Mouse (Mus musculus): ENCODE data around the gene Gm9857.

The Gm9857 gene

DNA sequence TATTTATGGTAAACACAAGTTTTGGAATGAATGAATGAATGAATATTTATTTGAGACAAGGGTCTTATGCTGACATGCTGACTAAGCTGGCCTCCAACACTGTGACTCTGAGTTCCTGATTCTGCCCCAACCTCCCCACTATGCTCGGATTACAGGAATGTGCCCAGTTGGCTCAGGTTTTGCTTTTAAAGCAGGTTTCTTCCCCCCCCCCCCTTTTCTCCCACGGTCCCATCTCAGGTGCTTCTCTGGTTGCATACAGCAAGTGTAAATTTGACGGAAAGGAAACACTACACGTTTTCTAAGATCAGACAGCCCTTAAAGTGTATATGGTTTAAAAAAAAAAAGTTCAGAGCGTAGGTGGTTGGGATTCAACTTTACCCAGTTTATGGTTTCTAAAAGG, 672 bp downstream of the Gm9857 start, which contains the start of gene Henmt1:
TSS of gene Henmt1 (plus strand) at position 301 of the 400 bp plus-strand sequence.
- CTCF ChIA-PET = no interaction called here
- POLR2A ChIA-PET = interaction anchor here in 1 of 4 experiments (0.7 to 1.1 kb wide), 2 partner anchors 12 to 348 kb away, joined by 3 read pairs; partner anchors contain the start of gene Wdr47

DNA sequence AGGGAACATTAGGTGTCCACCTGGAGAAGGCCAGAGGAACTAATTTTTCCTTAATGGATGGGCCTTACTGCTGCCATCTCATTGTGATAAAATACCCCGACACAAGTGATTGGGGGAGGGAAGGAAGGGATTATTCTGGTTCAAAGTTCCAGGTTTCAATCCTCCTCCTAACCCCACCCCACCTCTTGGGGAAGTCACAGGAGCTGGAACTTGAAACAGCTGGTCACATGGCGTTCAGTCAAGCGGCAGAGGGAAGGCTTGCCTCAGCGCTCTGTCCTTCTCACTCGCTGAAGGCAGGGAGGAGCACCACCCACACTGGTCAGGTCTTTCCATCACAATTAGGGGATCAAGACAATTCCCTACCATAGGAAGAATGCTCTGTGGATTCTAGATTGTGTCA, 1.6 kb downstream of the Gm9857 start:
- ChIA-PET CTCF (no interaction called here), POLR2A (interaction anchor here in 3 of 4 experiments (0.7 to 1.1 kb wide), 3 partner anchors 11 to 99 kb away, joined by 3 to 4 read pairs (median 3); partner anchors contain the start of gene Stxbp3 (in 1 of the 3))

DNA sequence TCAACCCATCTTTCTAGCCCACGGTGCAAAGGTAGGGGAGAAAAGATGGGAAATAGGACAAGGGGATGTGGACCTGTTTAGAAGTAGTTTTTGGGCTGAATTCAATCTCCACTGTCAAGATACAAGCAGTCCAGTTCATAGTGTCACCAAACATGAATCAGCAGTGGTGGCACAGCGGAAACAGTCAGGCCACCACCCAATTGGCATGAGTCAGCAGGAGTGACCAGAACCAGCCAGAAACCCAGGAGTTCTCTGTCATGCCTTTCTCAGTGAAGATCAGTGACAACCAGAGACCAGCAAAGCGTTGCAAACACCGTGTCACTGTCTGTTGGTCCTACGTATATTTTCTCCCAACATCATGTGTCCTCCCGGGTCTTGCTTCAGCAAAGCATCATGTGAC, 6.7 kb downstream of the Gm9857 start:
- POLR2A ChIA-PET = no interaction called here
- CTCF ChIA-PET = no interaction called here

DNA sequence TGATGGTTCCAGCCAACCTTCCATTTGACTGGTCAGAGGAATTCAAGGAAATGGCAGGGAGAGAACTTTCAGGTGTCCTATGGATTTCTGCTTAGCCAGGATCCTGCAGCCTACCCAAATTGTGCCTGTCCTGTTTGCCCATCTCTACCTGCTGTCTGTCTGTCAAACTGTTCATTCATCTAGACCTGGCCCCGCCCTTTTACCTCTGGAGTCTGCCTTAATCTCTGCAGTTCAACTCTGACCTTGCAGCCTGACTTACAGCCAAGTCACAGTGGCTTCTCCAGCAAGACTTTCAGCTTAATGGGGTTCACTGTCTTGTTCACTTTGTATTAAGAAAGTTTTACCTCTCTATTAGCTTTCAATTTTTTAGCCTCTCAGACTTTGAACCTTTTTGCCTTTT, 13.9 kb downstream of the Gm9857 start:
- CTCF ChIA-PET = no interaction called here
- POLR2A ChIA-PET = interaction anchor here in 2 of 4 experiments (1.3 to 2.5 kb wide), 3 partner anchors 9 to 16 kb away, joined by 6 to 15 read pairs (median 9); partner anchors contain the start of gene Prpf38b (in 1 of the 2)

DNA sequence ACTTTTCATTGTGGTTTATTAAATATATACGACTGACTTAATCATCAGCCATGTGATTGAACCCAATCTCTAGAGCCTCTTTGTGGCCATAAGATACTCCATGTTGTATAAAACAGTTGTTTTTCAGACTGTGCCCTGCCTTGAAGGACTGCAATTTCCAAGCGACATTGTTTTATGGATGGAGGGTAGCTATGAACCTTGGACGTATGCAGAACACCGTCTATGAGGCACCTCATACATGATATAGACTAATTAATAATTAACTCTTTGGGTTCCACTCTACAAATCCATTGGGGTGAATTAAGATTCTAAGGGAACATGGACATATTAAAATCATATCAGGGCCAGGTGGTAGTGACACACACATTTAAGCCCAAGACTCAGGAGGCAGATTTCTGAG, 14.6 kb downstream of the Gm9857 start:
- ChIA-PET POLR2A (interaction anchor here in 2 of 4 experiments (0.5 to 1.2 kb wide), 2 partner anchors 12 to 19 kb away, joined by 3 read pairs; no protein-coding TSS in a partner anchor), CTCF (no interaction called here)

DNA sequence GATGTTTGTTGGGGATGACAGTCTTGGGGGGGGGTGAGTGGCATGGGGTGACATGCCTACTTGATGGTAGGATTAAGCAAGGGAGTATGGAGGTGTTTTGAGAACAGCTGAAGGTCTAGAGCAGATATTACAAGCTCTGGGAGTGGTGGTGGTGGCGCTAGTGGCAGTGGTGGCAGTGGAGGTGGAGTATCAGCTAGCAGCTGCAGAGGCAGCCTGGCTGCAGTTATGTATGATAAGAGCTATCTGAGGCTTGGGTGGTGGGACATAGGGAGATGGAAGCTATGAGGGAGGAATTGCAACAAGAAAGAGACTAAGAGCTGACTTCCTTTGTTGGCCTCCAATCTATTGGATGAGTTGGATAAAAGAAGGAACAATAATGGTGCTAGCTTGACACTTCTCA, 18.4 kb downstream of the Gm9857 start:
- CTCF ChIA-PET = interaction anchor here in 1 of 4 experiments (0.6 kb wide), 1 partner anchor 10 kb away, joined by 4 read pairs; no protein-coding TSS in a partner anchor
- POLR2A ChIA-PET = interaction anchor here in 3 of 4 experiments (0.7 to 4.3 kb wide), 3 partner anchors 10 to 109 kb away, joined by 3 to 17 read pairs (median 5); partner anchors contain the start of gene Prpf38b (in 1 of the 3)

DNA sequence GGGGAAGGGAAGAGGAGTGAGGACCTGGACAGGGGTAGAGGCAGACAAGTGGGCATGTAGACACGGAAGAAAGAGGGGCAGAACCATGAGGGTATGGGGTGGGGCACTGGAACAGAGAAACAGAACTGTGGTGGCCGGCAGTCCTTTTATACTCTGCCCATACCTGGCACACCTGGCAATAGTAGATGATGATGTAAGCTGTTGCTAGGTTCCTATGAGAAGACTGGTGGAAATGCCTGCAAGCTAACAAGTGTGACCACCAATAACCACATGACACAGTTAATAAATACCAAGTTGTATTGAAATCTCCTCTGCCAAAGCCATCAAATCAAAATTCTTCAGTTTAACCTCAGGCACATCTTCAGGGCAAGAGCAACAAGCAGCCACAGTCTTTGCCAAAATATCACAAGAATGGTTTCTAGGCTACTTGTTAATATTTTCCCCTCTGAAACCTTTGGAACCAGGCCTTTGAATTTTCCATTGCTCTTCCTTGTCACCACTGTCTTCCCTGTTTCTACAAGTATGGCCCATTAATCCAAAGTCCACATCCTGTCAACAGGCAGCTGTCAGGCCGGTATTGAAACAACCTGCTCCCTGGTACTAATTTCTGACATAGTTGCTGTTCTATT, 19.7 kb downstream of the Gm9857 start:
- CTCF ChIA-PET = no interaction called here
- POLR2A ChIA-PET = interaction anchor here in 2 of 4 experiments (0.8 to 4.3 kb wide), 2 partner anchors 9 kb away, joined by 3 to 17 read pairs; partner anchors contain the start of gene Prpf38b (in 2 of the 2)

DNA sequence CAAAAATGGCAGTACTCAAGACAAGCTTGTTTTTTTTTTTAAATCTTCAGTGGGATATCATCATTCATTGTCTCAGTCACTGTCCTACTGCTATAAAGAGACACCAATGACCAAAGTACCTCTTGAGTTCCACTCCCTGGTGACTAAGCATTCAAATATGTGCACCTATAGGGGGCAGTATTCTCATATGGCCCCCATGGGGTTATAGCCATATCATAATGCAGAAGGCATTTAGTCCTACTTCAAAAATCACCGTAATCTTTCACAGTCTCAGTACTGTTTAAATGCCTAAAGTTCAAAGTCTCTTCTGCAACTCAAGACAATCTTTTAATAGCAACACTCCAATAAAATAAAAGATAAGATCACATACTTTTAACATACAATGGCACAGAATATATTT, 21.4 kb downstream of the Gm9857 start:
- ChIA-PET POLR2A (interaction anchor here in 1 of 4 experiments (0.9 to 2.4 kb wide), 7 partner anchors 7 to 60 kb away, joined by 3 to 9 read pairs (median 6); partner anchors contain the start of gene Prpf38b), CTCF (interaction anchor here in 1 of 4 experiments (1.1 kb wide), 1 partner anchor 46 kb away, joined by 3 read pairs; no protein-coding TSS in a partner anchor)

DNA sequence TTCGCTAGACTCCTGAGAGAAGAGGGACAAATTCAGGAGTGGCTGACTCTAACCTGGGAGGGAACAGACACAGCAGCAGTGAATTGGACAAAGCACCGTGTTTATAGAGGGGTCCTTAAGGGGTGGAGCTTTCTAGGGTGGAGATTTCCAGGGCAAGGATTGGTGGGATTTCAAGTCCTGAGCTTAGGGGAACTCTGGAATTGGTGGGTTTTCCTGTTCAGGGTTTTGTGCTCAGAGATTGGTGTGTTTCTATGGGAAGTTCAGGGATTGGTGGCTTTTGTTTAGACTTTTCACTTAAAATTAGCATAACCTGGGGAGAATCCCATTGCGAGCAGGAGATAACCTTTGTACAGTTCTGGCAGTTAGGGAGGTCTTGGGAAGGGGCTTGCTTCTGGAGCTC, 22.3 kb downstream of the Gm9857 start:
- CTCF ChIA-PET = interaction anchor here in 2 of 4 experiments (0.6 to 1.1 kb wide), 2 partner anchors 46 to 147 kb away, joined by 3 read pairs; no protein-coding TSS in a partner anchor

DNA sequence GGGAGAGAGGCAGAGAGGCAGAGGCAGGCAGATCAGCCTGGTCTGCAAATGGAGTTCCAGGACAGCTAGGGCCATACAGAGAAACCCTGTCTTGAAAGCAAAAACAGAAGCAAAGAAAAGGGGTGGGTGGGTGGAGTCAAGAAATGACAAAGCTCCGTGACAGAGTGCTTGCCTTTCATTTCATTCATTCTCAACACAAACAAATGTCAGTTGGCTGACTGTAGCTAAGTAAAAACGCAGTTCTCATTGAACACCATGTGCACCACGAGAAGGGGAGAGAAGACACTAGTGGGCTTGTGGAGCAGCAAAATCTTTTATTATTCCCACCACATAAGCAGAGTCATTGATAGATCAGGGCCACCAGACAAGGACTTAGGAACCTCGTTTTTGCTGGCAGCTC, 23.4 kb downstream of the Gm9857 start:
- ChIA-PET CTCF (no interaction called here), POLR2A (interaction anchor here in 3 of 4 experiments (0.5 to 2.4 kb wide), 11 partner anchors 8 to 1398 kb away, joined by 3 to 9 read pairs (median 4); partner anchors contain the start of gene Fam102b (in 1 of the 3))

More for the DNA sequence above, 22.3 kb downstream of the Gm9857 start:
- POLR2A ChIA-PET = interaction anchor here in 2 of 4 experiments (0.5 to 2.4 kb wide), 8 partner anchors 9 to 78 kb away, joined by 3 to 9 read pairs (median 4); no protein-coding TSS in a partner anchor

DNA sequence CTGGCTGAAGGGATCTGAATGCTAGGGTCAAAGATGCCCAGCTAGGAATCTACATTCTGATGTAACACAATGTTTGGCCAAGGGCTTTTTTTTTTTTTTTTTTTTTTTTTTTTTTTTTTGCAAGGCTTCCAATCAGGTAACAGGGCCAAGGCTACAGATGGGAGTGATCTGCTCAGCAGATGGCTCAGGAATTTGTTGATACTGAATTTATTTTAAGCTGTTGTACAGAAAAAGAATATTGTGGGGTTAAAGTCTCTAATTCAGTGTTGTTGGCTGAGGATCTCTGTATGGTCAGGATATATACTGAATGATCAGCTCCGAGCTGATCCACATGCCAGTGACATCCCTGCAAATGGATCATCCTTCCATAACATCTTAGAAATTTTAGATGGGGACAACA, 24.2 kb downstream of the Gm9857 start:
- CTCF ChIA-PET = interaction anchor here in 3 of 4 experiments (0.6 to 0.7 kb wide), 3 partner anchors 67 to 846 kb away, joined by 3 to 4 read pairs (median 4); no protein-coding TSS in a partner anchor

DNA sequence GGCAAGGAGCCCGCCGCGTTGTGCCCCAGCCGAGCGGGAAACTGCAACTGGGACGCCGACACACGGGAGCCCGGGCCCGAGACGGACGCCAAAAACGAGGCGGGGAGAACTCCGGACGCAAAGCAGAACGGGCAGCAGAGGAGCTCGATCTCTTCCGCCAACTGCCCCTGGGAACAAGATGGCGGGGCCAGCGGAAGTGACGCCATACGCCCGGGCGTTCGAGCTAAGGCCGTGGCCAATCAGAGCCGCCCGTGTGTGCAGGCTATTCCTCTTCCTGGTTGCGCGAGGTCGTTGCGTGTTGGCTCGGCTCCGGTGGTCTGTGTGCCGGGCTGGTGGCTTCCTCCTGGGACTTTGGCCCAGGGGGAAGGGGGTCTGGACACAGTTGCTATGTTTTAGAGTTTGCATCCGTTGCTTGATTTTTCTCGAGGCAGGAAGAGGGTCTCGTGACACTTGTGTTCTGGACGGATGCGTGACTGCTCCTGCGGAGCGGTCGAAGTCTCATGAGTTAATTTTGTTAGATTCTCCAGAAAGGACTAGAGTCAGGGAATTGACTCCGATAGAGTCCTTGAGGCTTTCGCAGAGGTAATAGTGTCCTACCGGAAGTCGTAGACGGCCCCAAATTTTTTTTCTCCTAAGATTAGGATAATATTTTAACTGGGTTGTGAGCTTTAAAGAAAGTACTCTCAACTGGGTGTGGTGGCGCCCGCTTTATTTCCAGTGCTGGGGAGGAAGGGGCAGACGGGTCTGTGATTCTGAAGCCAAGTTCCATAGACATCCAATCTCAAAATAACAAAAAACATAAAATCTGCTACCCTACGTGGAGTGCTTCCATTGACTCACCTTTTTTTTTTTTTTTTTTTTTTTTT, 28.5 kb downstream of the Gm9857 start, which contains the start of gene Prpf38b:
TSS of gene Prpf38b (minus strand) at position 180 of the 866 bp plus-strand sequence.
- POLR2A ChIA-PET = interaction anchor here (0.6 to 3.8 kb wide), 63 partner anchors 8 to 766 kb away, joined by 3 to 22 read pairs (median 6); partner anchors contain the start of genes Sars (in 3 of the 4), Stxbp3 (in 3 of the 4), Fam102b (in 2 of the 4) and Fndc7 (in 2 of the 4)
- CTCF ChIA-PET = interaction anchor here in 3 of 4 experiments (0.6 to 1.6 kb wide), 9 partner anchors 12 to 422 kb away, joined by 3 to 7 read pairs (median 4); partner anchors contain the start of gene Stxbp3 (in 1 of the 3)

More for the DNA sequence above, 24.2 kb downstream of the Gm9857 start:
- POLR2A ChIA-PET = interaction anchor here in 2 of 4 experiments (0.7 to 1.2 kb wide), 4 partner anchors 54 to 705 kb away, joined by 3 to 7 read pairs (median 4); partner anchors contain the start of genes Atxn7l2 (in 1 of the 2) and Fam102b (in 1 of the 2)

DNA sequence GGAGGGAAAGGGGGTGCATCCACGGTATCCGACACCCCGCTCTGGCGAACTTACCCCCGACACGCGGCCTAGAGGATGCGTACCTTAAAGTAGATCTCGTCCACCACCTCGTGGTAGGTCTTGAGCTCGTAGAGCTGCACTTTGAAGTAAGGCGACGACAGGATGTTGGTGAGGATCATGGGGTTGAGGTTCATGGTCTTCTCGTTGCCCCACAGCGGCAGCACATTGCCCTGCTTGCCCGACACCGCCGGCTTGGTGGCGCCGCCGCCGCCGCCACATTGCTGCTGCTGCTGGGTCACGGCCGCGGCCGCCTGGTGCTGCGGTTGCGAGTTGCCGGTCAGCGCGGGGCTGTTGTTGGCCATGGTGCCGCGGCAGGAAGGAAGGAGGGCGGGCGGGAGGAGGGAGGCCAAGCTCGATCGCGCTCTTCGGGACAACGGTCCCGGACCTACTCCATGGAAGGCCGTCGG, 29.1 kb downstream of the Gm9857 start:
- POLR2A ChIA-PET = interaction anchor here (0.5 to 3.8 kb wide), 65 partner anchors 8 to 837 kb away, joined by 3 to 22 read pairs (median 5); partner anchors contain the start of genes Sars (in 3 of the 4), Stxbp3 (in 3 of the 4), Fam102b (in 2 of the 4) and Fndc7 (in 2 of the 4)
- CTCF ChIA-PET = interaction anchor here in 3 of 4 experiments (0.6 to 1.6 kb wide), 8 partner anchors 13 to 421 kb away, joined by 3 to 7 read pairs (median 4); partner anchors contain the start of gene Stxbp3 (in 1 of the 3)

DNA sequence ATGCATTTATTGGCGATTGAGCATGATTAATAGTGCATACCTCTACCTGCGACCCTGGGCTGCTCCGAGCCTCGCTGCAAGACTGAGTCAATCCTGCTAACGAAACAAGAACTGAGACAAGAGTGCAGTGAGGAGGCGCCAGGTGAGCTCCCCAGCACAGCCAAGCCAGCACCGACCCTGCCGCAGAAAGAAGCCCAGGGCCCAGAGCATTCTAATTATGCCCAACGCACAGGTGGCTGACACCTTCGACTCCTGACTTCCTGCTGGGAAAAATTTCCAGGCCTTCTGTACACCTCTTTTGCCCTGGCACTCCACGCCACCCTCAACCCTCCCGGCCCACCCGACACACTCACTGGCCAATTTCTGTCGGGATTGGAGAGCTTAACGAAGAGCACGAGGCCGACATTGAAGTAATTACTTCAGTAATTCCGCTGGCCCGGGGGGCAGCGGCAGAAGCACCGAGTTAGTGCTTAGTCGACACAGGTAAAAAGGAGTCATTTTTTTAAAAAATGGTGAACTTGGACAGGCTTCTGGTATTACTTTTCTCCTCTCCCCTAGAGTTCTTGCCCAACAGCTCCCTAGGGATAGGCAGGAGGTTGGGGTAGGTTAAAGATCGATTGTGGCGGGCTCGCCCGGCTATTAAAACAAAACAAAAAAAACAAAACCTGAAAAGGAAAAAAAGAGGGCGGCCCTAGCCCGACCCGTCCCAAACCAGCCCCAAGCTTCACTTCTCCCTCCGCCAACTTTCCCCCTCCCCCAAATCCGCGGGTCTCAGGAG, 29.8 kb downstream of the Gm9857 start:
- ChIA-PET CTCF (interaction anchor here in 3 of 4 experiments (0.9 to 1.6 kb wide), 5 partner anchors 20 to 138 kb away, joined by 3 to 7 read pairs (median 4); partner anchors contain the start of gene Stxbp3 (in 1 of the 3)), POLR2A (interaction anchor here (0.5 to 3.8 kb wide), 47 partner anchors 9 to 838 kb away, joined by 3 to 22 read pairs (median 6); partner anchors contain the start of genes Sars (in 3 of the 4), Fam102b (in 2 of the 4), Fndc7 (in 2 of the 4) and Stxbp3 (in 2 of the 4))

DNA sequence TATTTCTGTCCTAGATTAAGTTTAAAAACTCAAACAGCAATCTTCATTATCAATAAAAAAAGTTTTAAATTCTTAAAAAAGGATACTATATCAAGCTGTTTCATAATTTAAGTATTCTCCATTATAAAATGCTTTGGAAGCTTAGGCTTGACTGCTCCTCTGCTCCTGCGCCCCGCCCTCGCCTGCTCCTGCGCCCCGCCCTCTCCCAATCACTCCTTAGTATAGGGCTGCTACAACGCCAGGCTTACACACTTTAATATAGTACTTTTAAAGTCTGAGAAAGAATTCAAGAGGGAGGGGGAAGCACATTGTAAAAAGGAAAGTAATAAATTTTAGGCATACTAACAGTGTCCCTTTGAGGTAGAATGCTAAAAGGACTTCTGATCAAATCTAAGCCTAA, 37.3 kb downstream of the Gm9857 start:
- POLR2A ChIA-PET = interaction anchor here in 2 of 4 experiments (1.7 to 2.1 kb wide), 2 partner anchors 9 kb away, joined by 4 to 12 read pairs; partner anchors contain the start of gene Prpf38b (in 2 of the 2)
- CTCF ChIA-PET = interaction anchor here in 1 of 4 experiments (0.5 kb wide), 1 partner anchor 1045 kb away, joined by 5 read pairs; no protein-coding TSS in a partner anchor

DNA sequence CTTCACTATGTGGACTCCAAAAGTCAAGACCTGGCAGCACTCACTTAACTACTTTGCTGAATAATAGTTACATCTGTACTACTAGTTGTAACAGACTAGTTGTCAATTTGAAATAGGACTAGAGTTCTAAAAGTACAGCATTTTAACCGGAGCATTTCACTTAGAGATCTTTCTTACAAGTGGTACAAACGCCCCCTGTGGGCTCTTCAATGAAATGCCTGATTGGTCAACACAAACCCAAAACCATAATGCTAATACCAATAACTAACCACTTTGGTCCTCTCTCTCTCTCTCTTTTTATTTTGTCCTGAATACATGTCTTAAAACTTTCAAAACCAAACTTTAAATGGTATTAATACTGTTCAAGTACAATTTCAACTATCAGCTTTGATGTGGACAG, 38.2 kb downstream of the Gm9857 start:
- POLR2A ChIA-PET = interaction anchor here in 1 of 4 experiments (1.0 to 2.1 kb wide), 2 partner anchors 10 to 20 kb away, joined by 4 to 12 read pairs; partner anchors contain the start of gene Prpf38b
- CTCF ChIA-PET = no interaction called here

DNA sequence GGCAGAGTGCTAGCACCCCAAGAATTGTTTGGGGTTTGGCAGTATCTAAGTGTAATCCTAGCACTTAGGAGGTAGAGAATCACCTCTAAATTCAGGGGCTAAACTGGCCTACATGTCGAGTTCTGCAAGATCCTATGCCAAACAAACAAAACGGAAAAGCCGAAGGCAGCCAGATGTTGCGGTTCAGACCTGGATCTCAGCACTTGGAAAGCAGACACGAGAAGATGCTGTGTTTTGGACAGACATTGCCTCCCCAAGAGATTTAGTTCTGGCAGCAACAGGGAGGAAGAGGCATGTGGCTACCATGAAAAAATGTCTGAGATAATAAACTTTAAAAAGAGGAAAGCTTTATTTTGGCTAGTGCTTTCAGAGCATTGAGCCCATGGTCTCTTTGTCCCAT, 39.6 kb downstream of the Gm9857 start:
- ChIA-PET CTCF (no interaction called here), POLR2A (interaction anchor here in 1 of 4 experiments (0.7 kb wide), 1 partner anchor 21 kb away, joined by 3 read pairs; no protein-coding TSS in a partner anchor)

All from embryonic stem cell, embryonic (primary cell).